Mouse (Mus musculus): ENCODE measurements at regions not wholly inside any gene's neighbourhood (a gene's known extent, or its start where the extent isn't known, plus 50 kb on each side); places are given as distances from the start of the nearest gene placed in this dataset.

- DNase-seq (ENCODE audit: low spot score): peak; percentile 37
Measured at GRCm38 (mm10) chr8:126661511-126662142, 67.8 kb upstream of the Irf2bp2 start.

- no peak for DNase-seq (ENCODE audit: low spot score)
Measured at GRCm38 (mm10) chr8:126660658-126661316, 67.0 kb upstream of the Irf2bp2 start.

GRCm38 (mm10) chr8:126659691-126660657, 66.2 kb upstream of the Irf2bp2 start:
- DNase-seq (ENCODE audit: low spot score): peak; percentile 35

GRCm38 (mm10) chr8:126657546-126657945, 63.8 kb upstream of the Irf2bp2 start:
- DNase-seq (ENCODE audit: low spot score): no peak

- no peak for DNase-seq (ENCODE audit: low spot score)
Measured at GRCm38 (mm10) chr8:126656554-126657260, 62.9 kb upstream of the Irf2bp2 start.

GRCm38 (mm10) chr8:126655565-126655964, 61.8 kb upstream of the Irf2bp2 start:
- DNase-seq (ENCODE audit: low spot score): no peak

- no peak for DNase-seq (ENCODE audit: low spot score)
Measured at GRCm38 (mm10) chr8:126654353-126654752, 60.6 kb upstream of the Irf2bp2 start.

- no peak for DNase-seq (ENCODE audit: low spot score)
Measured at GRCm38 (mm10) chr8:126652151-126652550, 58.4 kb upstream of the Irf2bp2 start.

- DNase-seq (ENCODE audit: low spot score): no peak
Measured at GRCm38 (mm10) chr8:126650945-126651344, 57.2 kb upstream of the Irf2bp2 start.

- no peak for DNase-seq (ENCODE audit: low spot score)
Measured at GRCm38 (mm10) chr8:126649305-126649704, 55.5 kb upstream of the Irf2bp2 start.

- no peak for DNase-seq (ENCODE audit: low spot score)
Measured at GRCm38 (mm10) chr8:126647350-126647749, 53.6 kb upstream of the Irf2bp2 start.

GRCm38 (mm10) chr8:126646604-126647311, 53.0 kb upstream of the Irf2bp2 start:
- no peak for DNase-seq (ENCODE audit: low spot score)

- no peak for DNase-seq (ENCODE audit: low spot score)
Measured at GRCm38 (mm10) chr8:126644179-126644578, 50.4 kb upstream of the Irf2bp2 start.

Measured in urinary bladder, postnatal 14 days (tissue).